Mouse (Mus musculus) ES-E14 (cell line): ENCODE measurements at regions not wholly inside any gene's neighbourhood (a gene's known extent, or its start where the extent isn't known, plus 50 kb on each side); places are given as distances from the start of the nearest gene placed in this dataset.
A peak's percentile ranks its signal among the peaks of the same experiment; 100 is the strongest.

Experiments
- DNase-seq: peaks from one replicate; pipeline ENCODE4 v3.0.0-alpha.2; 2013; ENCODE audit warnings: low read depth, low spot score
- H3K27ac ChIP-seq: 2 replicates; pipeline ENCODE4 v1.5.1; 2012; ENCODE audit warnings: low read depth, mild to moderate bottlenecking, low read length, moderate library complexity, mixed read lengths; ENCODE audit not compliant: poor library complexity, insufficient read depth, severe bottlenecking
- H3K36me3 ChIP-seq: 2 replicates; pipeline ENCODE4 v1.6.1; 2012; ENCODE audit warnings: mild to moderate bottlenecking, low read length, moderate library complexity, mixed read lengths; ENCODE audit not compliant: control insufficient read depth, poor library complexity, insufficient read depth, severe bottlenecking
- H3K4me1 ChIP-seq, 2 experiments: fragments of 150-350 bp in 1 of 2; sonication (generic) in 1 of 2; 2 replicates each; pipeline ENCODE4 v1.6.1; 2012; ENCODE audit warnings: low read length in 2 of 2, mild to moderate bottlenecking in 1 of 2, mixed read lengths in 1 of 2; ENCODE audit not compliant: control insufficient read depth in 2 of 2, insufficient read depth in 2 of 2, poor library complexity in 1 of 2
- H3K4me3 ChIP-seq, 2 experiments: fragments of 150-350 bp in 1 of 2; sonication (generic) in 1 of 2; 2 replicates each; pipeline ENCODE4 v1.5.1; 2012; ENCODE audit warnings: low read length in 2 of 2, low read depth in 1 of 2, mild to moderate bottlenecking in 1 of 2, mixed read lengths in 1 of 2; ENCODE audit not compliant: insufficient read depth in 1 of 2, poor library complexity in 1 of 2, severe bottlenecking in 1 of 2
- H3K9ac ChIP-seq: 2 replicates; pipeline ENCODE4 v1.6.1; 2012; ENCODE audit warnings: low read depth, mild to moderate bottlenecking, low read length, mixed read lengths; ENCODE audit not compliant: poor library complexity, insufficient read depth, severe bottlenecking
- H3K9me3 ChIP-seq: fragments of 150-350 bp; sonication (generic); 2 replicates; pipeline ENCODE4 v1.6.1; 2012; ENCODE audit warnings: low read depth, mild to moderate bottlenecking, low read length; ENCODE audit not compliant: control insufficient read depth, insufficient read depth
- CHD2 ChIP-seq: IDR thresholded peaks from 2 replicates; pipeline ENCODE4 v1.6.1; 2014; ENCODE audit warnings: mild to moderate bottlenecking, low read depth, low read length, inconsistent platforms
- HCFC1 ChIP-seq: IDR thresholded peaks from 2 replicates; pipeline ENCODE4 v1.6.1; 2012; ENCODE audit warnings: low read length, inconsistent platforms, borderline replicate concordance; ENCODE audit not compliant: insufficient read depth
- MAFK ChIP-seq: IDR thresholded peaks from 2 replicates; pipeline ENCODE4 v1.6.1; 2014; ENCODE audit warnings: mild to moderate bottlenecking, low read depth, low read length, inconsistent platforms; ENCODE audit not compliant: insufficient read depth
- ZC3H11A ChIP-seq: IDR thresholded peaks from 2 replicates; pipeline ENCODE4 v1.6.1; 2012; ENCODE audit warnings: low read depth, mild to moderate bottlenecking, inconsistent platforms, low read length, borderline replicate concordance
- ZNF384 ChIP-seq: IDR thresholded peaks from 2 replicates; pipeline ENCODE4 v1.6.1; 2012; ENCODE audit warnings: low read depth, low read length, inconsistent platforms
- in situ Hi-C, 2 experiments: fragments of 600-800 bp; cut with MboI; formaldehyde crosslinking; loops; one replicate each; pipeline ENCODE4 v1.15.1; 2025; ENCODE audit warnings: low sequenced_read_pairs in 2 of 2, inconsistent platforms in 1 of 2; ENCODE audit not compliant: unreplicated experiment in 2 of 2

- Histone ChIP-seq H3K4me3 (no peak overlapping the region), H3K9ac (no peak overlapping the region), H3K27ac (no peak overlapping the region), H3K36me3 (no peaks in the 10 kb centered on the region), H3K4me1 (peaks cover 0 to 8% of the 10 kb centered on the region in 2 experiments; a peak in 2 of 4 replicates), H3K9me3 (no peaks in the 10 kb centered on the region)
- no peak for TF ChIP-seq HCFC1
- no peak for TF ChIP-seq ZNF384
- no peak for TF ChIP-seq ZC3H11A
- no peak for TF ChIP-seq MAFK
- no peak for TF ChIP-seq CHD2
- no peak for DNase-seq
- in situ Hi-C loops = loop anchor here (5.0 to 25.0 kb wide), 2 partner anchors 251 to 256 kb away; no protein-coding TSS in a partner anchor
Observed at GRCm38 (mm10) chr3:121886309-121886708, 66.0 kb upstream of the Arhgap29 start.

- in situ Hi-C loops = loop anchor here (5.0 to 25.0 kb wide), 2 partner anchors 252 to 257 kb away; no protein-coding TSS in a partner anchor
- Histone ChIP-seq H3K27ac (no peak overlapping the region), H3K36me3 (no peaks in the 10 kb centered on the region), H3K9ac (no peak overlapping the region), H3K9me3 (no peaks in the 10 kb centered on the region), H3K4me3 (no peak overlapping the region), H3K4me1 (peaks cover 0 to 8% of the 10 kb centered on the region in 2 experiments; a peak in 2 of 4 replicates)
- TF ChIP-seq CHD2 = no peak
- no peak for TF ChIP-seq ZNF384
- TF ChIP-seq HCFC1 = no peak
- no peak for TF ChIP-seq ZC3H11A
- no peak for TF ChIP-seq MAFK
- peak; percentile 40 for DNase-seq
Observed at GRCm38 (mm10) chr3:121885265-121886178, 66.8 kb upstream of the Arhgap29 start.

- no peaks in the 10 kb centered on the region for H3K36me3 ChIP-seq
Observed at GRCm38 (mm10) chr3:121884328-121885248, 67.8 kb upstream of the Arhgap29 start.

GRCm38 (mm10) chr3:121880355-121880754 is 65.3 kb upstream of the Abcd3 start:
- no peaks in the 10 kb centered on the region for H3K9me3 ChIP-seq
- H3K36me3 ChIP-seq = no peaks in the 10 kb centered on the region
- peaks cover 0 to 2% of the 10 kb centered on the region in 2 experiments; a peak in 1 of 4 replicates for H3K4me1 ChIP-seq
- no peak for TF ChIP-seq HCFC1
- TF ChIP-seq CHD2 = no peak
- TF ChIP-seq MAFK = no peak
- TF ChIP-seq ZC3H11A = no peak
- no peak overlapping the region for H3K27ac ChIP-seq
- DNase-seq = no peak
- H3K4me3 ChIP-seq = no peak overlapping the region
- no peak overlapping the region for H3K9ac ChIP-seq
- in situ Hi-C loops = loop anchor here in 1 of 2 experiments (25.0 kb wide), 1 partner anchor 257 kb away; no protein-coding TSS in a partner anchor

More at GRCm38 (mm10) chr3:121884328-121885248, 67.8 kb upstream of the Arhgap29 start:
- peak; percentile 95 for DNase-seq
- Histone ChIP-seq H3K9ac (no peak overlapping the region), H3K27ac (no peak overlapping the region), H3K4me1 (peaks cover 0 to 8% of the 10 kb centered on the region in 2 experiments; a peak in 2 of 4 replicates), H3K4me3 (no peak overlapping the region), H3K9me3 (no peaks in the 10 kb centered on the region)
- in situ Hi-C loops = loop anchor here (5.0 to 25.0 kb wide), 2 partner anchors 253 to 258 kb away; no protein-coding TSS in a partner anchor
- TF ChIP-seq MAFK = peak; percentile 58; the same call in 1 of the 2 replicates
- TF ChIP-seq ZC3H11A = peak; percentile 100
- peak; percentile 39; the same call in 1 of the 2 replicates for TF ChIP-seq ZNF384
- TF ChIP-seq CHD2 = no peak
- TF ChIP-seq HCFC1 = 0 out of 2 replicates have a peak, but pooled peaks have one; percentile 25
